Mouse (Mus musculus) kidney, adult 8-10 months (tissue): Measurements from ENCODE around the gene Axin1.

Experiments used
- DNase-seq, 2 experiments: peaks; one replicate each; pipeline ENCODE4 v3.0.0; 2022

Axin1 gene

DNA sequence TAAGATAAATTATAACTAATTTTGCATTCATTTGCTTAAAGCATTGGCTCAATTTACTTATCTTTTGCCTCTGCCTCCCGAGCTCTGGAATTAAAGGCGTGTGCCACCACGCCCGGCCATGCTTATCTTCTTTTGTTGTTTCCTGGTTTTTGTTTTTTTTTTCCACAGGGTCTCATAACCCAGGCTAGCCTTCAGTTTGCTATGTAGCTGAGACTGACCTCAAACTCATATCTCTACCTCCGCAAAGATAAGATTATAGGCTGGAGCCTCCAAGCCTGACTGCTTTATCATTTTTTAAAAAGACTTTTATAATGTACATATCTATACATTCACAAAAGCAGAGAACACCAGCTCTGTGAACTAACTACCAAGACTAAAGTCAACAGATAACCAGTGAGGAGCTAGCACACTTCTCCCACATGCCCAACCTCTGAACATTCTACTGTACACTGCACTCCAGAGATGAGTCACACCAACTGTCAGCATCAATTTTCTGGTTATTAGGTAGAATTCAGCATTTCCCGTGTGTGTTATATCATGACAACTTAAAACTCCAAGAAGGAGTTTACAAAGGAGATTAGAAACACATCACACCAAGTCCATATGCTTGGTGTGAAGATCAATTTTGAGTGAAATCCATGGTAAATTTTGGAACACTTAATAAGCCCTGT is 101.8 kb downstream of the Axin1 start:
- no peak for DNase-seq

- no peak for DNase-seq
These were observed 102.5 kb downstream of the Axin1 start for GRCm38 (mm10) chr17:26240990-26241389.

DNA sequence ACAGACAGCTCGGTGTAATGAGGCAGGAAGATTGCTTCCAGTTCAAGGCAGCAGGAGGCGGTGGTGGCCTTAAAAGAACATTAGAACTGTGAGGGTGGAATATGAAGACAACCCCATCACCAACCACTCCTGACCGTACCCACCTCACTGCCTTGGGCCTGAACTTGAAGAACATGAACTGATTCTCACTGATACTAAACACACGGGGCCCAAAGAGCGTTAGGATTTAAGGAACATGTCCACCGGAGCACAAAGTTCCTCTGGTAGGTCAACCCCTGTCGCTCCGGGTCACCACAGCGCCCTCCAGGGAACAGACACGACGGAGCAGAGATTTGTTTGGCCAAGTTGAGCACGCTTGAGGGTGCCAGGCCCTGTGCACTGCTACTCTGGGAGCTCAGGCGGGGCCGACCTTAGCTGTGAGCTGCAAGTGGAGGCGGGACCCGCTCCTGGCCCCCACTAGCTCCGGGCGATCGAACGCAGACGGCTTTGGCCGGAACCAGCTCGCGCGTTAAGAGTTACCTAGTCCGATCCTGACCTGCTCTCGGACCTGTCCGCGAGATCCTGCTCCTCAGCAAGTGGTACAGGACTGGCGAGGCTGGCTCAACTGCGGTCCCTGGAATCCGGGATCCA is 105.1 kb downstream of the Axin1 start:
- DNase-seq, result peak in 1 of 2 experiments; percentile 83

- peak; percentile 92 to 93 for DNase-seq
These were observed 105.8 kb downstream of the Axin1 start, which contains the start of gene Fam234a for GRCm38 (mm10) chr17:26244101-26244841. TSS of gene Fam234a (minus strand) at chr17:26244242.
